Mouse (Mus musculus) lung, adult 2 months (tissue): ENCODE results near the gene Gm30302. TPM values are rescaled to one million over a fixed set of nuclear protein-coding genes. Genes with fewer than 3 reads are reported as not detected.

Experiments used
- DNase-seq: peaks from one replicate; pipeline ENCODE4 v3.0.0; 2022
- H3K4me1 ChIP-seq: fragments of 200-500 bp; 2 replicates; pipeline ENCODE4 v1.6.1; 2011; ENCODE audit warnings: low read length; ENCODE audit not compliant: control insufficient read depth, insufficient read depth
- H3K4me3 ChIP-seq: fragments of 200-500 bp; replicated peaks from 2 replicates; pipeline ENCODE3; 2011; ENCODE audit warnings: low read depth, mild to moderate bottlenecking, control low read depth, low read length; ENCODE audit errors: extremely low read depth
- CTCF ChIP-seq: fragments of 200-500 bp; IDR thresholded peaks from 2 replicates; pipeline ENCODE4 v1.5.1; 2011; ENCODE audit warnings: mild to moderate bottlenecking, low read length, control low read depth; ENCODE audit not compliant: insufficient read depth
- POLR2A ChIP-seq: fragments of 200-500 bp; IDR thresholded peaks from 2 replicates; pipeline ENCODE4 v1.6.1; 2011; ENCODE audit warnings: low read depth, mild to moderate bottlenecking, control low read depth, low read length, borderline replicate concordance; ENCODE audit errors: extremely low read depth
- WGBS: fragments of 180-500 bp; shearing (Covaris S2); methylation state at CpG from one replicate; pipeline ENCODE4 v1.1.7; 2018; 5-methylcytosine and 5-hydroxymethylcytosine counted together
- polyA plus RNA-seq: library from polyadenylated mRNA; depleted of rRNA; stranded (reverse); fragments of >200 nt; gene quantifications from 2 replicates; pipeline ENCODE4 v1.2.3, GENCODE M21; 2012; rRNA removed

The Gm30302 gene
- polyA plus RNA-seq, 1 experiment, result not detected

GRCm38 (mm10) chr13:49757966-49758365 lies 40.8 kb downstream of the Gm30302 start:
- WGBS, result 76% methylated on average over 4 of the region's 4 CpGs
- no peak for DNase-seq
- no peak for TF ChIP-seq POLR2A
- no peak for TF ChIP-seq CTCF
- no peaks in the 10 kb centered on the region for H3K4me1 ChIP-seq
- H3K4me3 ChIP-seq, result no peak overlapping the region

DNA sequence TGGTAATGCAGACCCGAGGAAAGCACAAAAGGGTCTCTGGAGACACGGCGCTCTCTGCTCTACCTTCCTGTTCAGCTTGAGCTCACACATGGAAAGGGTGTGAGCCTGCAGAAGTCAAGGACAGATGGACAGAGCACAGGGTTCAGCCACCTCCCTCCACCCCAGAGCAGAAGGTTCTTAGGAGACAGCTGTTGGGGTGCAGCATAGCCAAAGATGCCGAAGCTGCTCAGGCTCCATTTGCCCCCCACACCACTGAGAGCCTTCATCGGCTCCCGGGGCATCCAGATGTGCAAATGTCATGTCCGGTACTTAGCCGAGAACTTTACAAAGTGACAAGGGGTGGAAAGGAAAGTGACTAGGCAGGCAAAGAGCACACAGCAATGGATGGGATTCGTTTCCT lies 42.2 kb downstream of the Gm30302 start:
- no peaks in the 10 kb centered on the region for H3K4me1 ChIP-seq
- no peak for DNase-seq
- TF ChIP-seq CTCF, result no peak
- no peak for TF ChIP-seq POLR2A
- 85% methylated on average over 9 of the region's 9 CpGs for WGBS
- no peak overlapping the region for H3K4me3 ChIP-seq

GRCm38 (mm10) chr13:49741285-49742040 lies 57.3 kb downstream of the Gm30302 start:
- TF ChIP-seq POLR2A, result no peak
- no peak for TF ChIP-seq CTCF
- H3K4me3 ChIP-seq, result no peak overlapping the region
- WGBS, result 88% methylated on average over 16 of the region's 16 CpGs
- H3K4me1 ChIP-seq, result no peaks in the 10 kb centered on the region
- no peak for DNase-seq

- no peaks in the 10 kb centered on the region for H3K4me1 ChIP-seq
- 87% methylated on average over 2 of the region's 2 CpGs for WGBS
- DNase-seq, result no peak
- TF ChIP-seq POLR2A (no peak), CTCF (no peak)
- H3K4me3 ChIP-seq, result no peak overlapping the region
These were observed 60.8 kb downstream of the Gm30302 start for GRCm38 (mm10) chr13:49738011-49738410.

DNA sequence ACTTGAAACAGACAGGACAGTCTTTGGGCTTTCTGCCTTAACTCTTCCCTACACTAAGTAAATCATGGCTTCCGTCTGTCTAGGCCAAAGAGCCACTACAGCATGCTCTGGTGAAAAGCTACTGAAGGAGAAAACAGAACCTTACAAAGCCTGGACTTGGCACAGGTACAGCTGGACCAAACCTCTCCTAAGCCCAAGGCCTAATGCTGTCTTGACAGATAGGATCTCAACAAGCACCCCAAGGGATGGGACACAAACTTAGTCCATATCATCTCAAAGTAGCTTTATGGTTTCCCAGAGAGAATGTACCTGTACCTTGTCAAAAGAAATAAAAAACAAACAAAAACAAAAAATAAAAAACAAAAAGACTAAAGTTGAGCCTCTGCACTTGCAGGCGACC lies 62.4 kb downstream of the Gm30302 start:
- Histone ChIP-seq H3K4me1 (no peaks in the 10 kb centered on the region), H3K4me3 (no peak overlapping the region)
- 96% methylated on average over 2 of the region's 2 CpGs for WGBS
- no peak for TF ChIP-seq POLR2A
- no peak for TF ChIP-seq CTCF
- DNase-seq, result no peak

Other genes starting within 250 kb of the Gm30302 start
- 0.23 and 0.73 TPM in 2 replicates for gene Omd, start 216.5 kb downstream of the Gm30302 start, polyA plus RNA-seq
- gene Ogn, start 191.0 kb downstream of the Gm30302 start, polyA plus RNA-seq, result 28.7 and 53.1 TPM in 2 replicates
- gene Cenpp, start 146.2 kb downstream of the Gm30302 start, polyA plus RNA-seq, result 0.28 TPM in 1 of 2 replicates, not detected in the other
- gene Nol8, start 145.9 kb downstream of the Gm30302 start, polyA plus RNA-seq, result 0.81 and 1.4 TPM in 2 replicates
- gene Iars, start 116.9 kb downstream of the Gm30302 start, polyA plus RNA-seq, result 10.4 and 17.4 TPM in 2 replicates